Mouse (Mus musculus): ENCODE results near the gene Atp6v1g2.

The Atp6v1g2 gene

GRCm38 (mm10) chr17:35236996-35237395 is 3.5 kb downstream of the Atp6v1g2 start:
- DNase-seq (ENCODE audit: low spot score in 2 of 2), result no peak

GRCm38 (mm10) chr17:35237504-35237903 is 4.0 kb downstream of the Atp6v1g2 start:
- DNase-seq (ENCODE audit: low spot score in 2 of 2), result no peak

GRCm38 (mm10) chr17:35239700-35240099 is 6.2 kb downstream of the Atp6v1g2 start:
- no peak for DNase-seq (ENCODE audit: low spot score in 2 of 2)

- DNase-seq (ENCODE audit: low spot score in 2 of 2), result no peak
Measured at GRCm38 (mm10) chr17:35240384-35241304, 7.2 kb downstream of the Atp6v1g2 start.

- DNase-seq (ENCODE audit: low spot score in 2 of 2), result peak; percentile 95 to 97
Measured at GRCm38 (mm10) chr17:35241305-35242014, 8.0 kb downstream of the Atp6v1g2 start, which contains the start of gene Ddx39b. Gene Ddx39b, plus strand, starts transcription at chr17:35241746.

GRCm38 (mm10) chr17:35242015-35242941 is 8.8 kb downstream of the Atp6v1g2 start:
- DNase-seq (ENCODE audit: low spot score in 2 of 2), result peak in 1 of 2 experiments; percentile 68

GRCm38 (mm10) chr17:35243086-35243485 is 9.6 kb downstream of the Atp6v1g2 start:
- peak in 1 of 2 experiments; percentile 64 for DNase-seq (ENCODE audit: low spot score in 2 of 2)

DNA sequence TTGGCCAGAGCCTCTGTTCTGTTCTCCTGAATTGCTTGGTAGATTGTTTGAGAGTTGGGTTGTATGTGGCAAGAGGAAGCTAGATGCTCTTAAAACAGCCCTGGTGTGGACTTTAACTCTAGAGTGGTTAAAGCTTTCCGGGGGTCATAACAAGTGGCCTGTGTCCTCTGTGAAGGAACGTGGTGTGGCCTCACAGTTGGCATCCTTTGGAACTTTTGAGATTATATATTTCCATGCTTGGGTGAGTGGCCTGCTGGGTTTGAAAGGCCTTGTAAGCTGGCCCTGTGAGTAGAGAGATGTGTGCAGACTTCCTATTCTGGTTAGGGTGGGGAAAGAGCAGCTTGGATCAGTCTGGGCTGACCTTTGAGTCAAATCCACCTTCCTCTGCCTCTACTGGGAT is 11.5 kb downstream of the Atp6v1g2 start:
- no peak for DNase-seq (ENCODE audit: low spot score in 2 of 2)

DNA sequence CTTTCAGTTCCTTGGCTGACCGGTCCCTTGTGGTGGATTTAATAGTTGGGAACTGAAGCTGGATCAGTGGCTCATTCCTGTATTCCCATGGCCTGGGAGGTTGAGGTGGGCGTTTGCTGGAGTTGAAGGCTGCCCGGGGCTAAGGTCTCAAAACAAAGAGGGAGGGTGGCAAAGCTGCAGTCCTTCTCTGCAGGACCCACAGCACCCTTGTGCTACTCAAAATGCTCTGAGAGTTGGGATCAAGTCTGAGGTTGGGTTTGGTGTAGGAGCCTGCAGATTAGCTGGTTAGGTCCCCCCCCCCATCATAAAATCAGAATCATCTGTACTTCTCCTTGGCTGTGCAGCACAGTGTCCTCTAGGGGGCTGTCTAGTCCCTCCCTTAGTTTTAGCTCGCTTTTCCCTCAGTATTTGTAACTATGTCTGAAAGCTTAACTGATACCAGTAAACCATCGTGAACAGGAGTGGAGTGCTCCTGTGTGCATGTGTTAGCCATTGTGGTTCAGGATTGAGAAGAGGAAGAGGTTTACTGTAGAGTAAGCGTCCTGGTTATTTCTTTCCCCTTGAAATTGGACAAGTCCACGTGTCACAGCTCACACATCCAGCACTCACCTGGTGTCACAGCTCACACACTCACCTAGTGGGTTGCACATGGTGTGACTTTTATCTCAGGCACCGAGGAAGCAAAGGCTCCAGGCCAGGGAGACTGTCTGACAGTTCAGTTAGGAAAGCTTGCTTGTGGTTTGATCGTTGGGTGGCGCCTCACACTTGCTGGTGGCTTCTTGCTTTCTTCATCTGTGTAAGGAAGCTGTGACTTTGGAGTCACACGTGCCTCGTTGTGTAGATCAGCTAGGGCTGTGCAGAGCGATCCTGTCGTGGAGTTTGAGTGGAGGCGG is 12.5 kb downstream of the Atp6v1g2 start:
- DNase-seq (ENCODE audit: low spot score in 2 of 2), result no peak

DNA sequence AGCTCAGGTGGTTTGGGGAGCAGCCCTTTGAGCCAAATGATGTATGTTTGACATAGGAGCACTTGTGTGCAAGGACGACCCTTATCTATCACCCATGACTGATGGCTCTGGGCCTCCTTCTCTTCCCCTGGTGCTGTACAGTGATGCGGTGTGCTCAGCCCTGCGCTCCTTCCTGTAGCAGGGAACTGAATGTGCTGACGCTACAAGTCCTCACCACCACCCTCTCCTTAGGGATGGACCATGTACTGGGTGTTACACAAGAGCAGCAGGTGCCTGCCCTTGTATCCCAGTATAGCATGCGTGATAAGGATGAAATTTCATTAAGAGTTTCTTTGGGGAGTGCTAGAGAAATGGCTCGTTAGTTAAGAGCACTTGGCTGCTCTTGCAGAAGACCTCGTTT is 13.7 kb downstream of the Atp6v1g2 start:
- DNase-seq (ENCODE audit: low spot score in 2 of 2), result no peak

GRCm38 (mm10) chr17:35248986-35249385 is 15.5 kb downstream of the Atp6v1g2 start:
- DNase-seq (ENCODE audit: low spot score in 2 of 2), result no peak

- no peak for DNase-seq (ENCODE audit: low spot score in 2 of 2)
Measured at GRCm38 (mm10) chr17:35249451-35250197, 16.2 kb downstream of the Atp6v1g2 start.

DNA sequence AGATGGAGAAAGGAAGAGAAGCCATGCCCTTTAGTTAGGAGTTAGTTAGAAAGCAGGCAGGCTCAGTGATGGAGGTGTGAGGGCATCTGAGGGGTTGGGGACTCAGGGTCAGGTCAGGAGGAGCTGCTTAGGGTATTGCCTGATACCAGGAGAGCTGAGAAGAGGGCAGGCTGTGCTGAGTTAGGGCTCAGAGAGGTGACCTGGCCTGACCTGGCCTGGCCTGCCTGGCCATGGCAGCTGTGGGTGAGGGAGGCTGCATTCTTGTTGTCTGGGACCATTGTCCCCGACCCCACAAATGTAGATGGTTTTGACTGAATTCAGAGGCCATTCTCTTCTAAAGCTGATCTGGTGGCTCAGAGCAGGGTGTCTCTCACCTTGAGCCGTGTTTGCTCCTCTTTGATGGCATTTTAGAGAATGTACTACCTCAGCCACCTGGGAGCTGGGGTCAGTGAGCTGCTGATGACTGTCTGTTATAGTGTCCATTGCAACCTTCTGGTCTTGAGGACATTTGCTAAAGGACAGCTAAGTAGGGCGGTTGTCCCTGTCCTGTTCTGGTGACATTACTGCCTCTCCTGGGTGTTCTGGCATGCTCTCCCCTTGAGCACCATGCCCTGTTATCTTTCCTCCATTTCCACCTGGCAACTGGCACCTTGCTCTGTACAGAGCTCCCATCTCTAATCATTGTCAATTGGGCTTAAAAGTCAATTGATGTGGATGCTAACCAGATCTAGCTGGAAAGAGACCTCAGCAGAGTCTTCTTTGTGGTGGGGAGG is 17.1 kb downstream of the Atp6v1g2 start:
- DNase-seq (ENCODE audit: low spot score in 2 of 2), result no peak

- DNase-seq (ENCODE audit: low spot score in 2 of 2), result no peak
Measured at GRCm38 (mm10) chr17:35251162-35251719, 17.8 kb downstream of the Atp6v1g2 start.

DNA sequence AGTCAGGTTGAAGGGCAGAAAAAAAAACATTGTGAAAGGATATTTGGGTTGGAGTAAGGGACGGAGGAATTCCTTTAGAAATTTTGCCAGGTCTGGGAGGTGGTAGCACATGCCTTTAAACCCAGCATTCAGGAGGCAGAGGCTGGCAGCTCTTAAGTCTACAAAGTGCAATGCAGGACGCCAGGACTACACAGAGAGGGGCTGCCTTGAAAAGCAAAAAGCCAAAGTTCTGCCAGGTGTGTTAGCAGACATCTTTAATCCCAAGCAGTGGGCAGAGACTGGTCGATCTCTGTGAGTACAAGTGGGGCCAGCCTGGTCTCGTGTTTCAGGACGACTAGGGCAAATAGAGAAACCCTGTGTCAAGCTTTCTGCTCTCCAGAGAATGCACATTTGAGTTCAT is 18.5 kb downstream of the Atp6v1g2 start:
- no peak for DNase-seq (ENCODE audit: low spot score in 2 of 2)

GRCm38 (mm10) chr17:35252619-35253292 is 19.3 kb downstream of the Atp6v1g2 start:
- no peak for DNase-seq (ENCODE audit: low spot score in 2 of 2)

DNA sequence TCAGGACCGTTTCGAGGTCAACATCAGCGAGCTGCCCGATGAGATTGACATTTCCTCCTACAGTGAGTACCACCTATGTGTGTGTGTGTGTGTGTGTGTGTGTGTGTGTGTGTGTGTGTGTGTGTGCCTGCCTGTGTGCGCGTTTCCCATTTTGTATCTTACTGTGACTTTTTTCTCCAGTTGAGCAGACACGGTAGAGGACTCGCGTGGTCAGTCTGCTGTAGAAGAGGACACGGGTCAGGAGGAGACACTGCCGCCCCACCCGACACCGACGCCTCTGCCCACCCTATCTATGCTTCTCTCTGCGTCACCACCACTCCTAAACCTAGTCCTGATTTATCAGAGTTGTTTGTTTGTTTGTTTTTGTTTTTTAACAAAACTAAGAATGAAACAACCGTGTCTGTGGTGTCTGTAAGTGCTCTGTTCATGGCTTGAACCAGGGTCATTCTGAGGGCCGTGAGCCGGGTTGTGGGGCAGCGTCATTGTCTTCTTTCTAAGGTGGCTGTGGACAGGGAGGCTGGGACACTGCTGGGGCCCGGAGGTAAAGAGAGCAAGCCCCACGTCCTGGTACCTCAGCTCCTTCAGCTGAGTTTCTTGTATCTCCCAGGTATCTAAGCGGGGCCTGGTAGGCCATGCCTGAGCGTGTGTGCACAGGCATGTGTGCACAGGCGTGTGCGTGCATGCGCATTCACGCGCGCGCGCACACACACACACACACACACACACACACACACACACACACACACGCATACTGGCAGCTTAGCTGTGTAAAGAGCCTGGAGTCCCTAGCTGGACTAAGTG is 20.0 kb downstream of the Atp6v1g2 start:
- no peak for DNase-seq (ENCODE audit: low spot score in 2 of 2)

Measured in left cerebral cortex, adult 9 months (tissue).